Mouse (Mus musculus) small intestine, adult 2 months (tissue): ENCODE data around the gene Grb10. TPM values are rescaled to one million over a fixed set of nuclear protein-coding genes. Genes with fewer than 3 reads are reported as not detected.

Experiments
- H3K27ac ChIP-seq: fragments of 200-500 bp; 2 replicates; pipeline ENCODE4 v1.5.1; 2012; ENCODE audit warnings: low read depth, low read length, control low read depth, inconsistent platforms; ENCODE audit not compliant: insufficient read depth
- H3K27me3 ChIP-seq: fragments of 200-500 bp; 2 replicates; pipeline ENCODE4 v1.6.1; 2012; ENCODE audit warnings: mild to moderate bottlenecking, moderate library complexity, low read length, inconsistent platforms; ENCODE audit not compliant: control insufficient read depth, insufficient read depth
- H3K36me3 ChIP-seq: fragments of 200-500 bp; 2 replicates; pipeline ENCODE4 v1.6.1; 2012; ENCODE audit warnings: mild to moderate bottlenecking, low read length, control low read depth, inconsistent platforms; ENCODE audit not compliant: control insufficient read depth, insufficient read depth
- H3K4me1 ChIP-seq: fragments of 200-500 bp; 2 replicates; pipeline ENCODE4 v1.6.1; 2012; ENCODE audit warnings: low read length, inconsistent platforms, mixed read lengths; ENCODE audit not compliant: control insufficient read depth, insufficient read depth, insufficient read length
- H3K4me3 ChIP-seq: fragments of 200-500 bp; 2 replicates; pipeline ENCODE4 v1.5.1; 2012; ENCODE audit warnings: low read depth, mild to moderate bottlenecking, control low read depth, inconsistent platforms, low read length, moderate library complexity
- CTCF ChIP-seq: fragments of 200-500 bp; IDR thresholded peaks from 2 replicates; pipeline ENCODE4 v1.5.1; 2012; ENCODE audit warnings: low read depth, mild to moderate bottlenecking, control low read depth, inconsistent platforms, low read length, moderate library complexity, mixed read lengths; ENCODE audit not compliant: insufficient replicate concordance, insufficient read length; ENCODE audit errors: extremely low read depth
- POLR2A ChIP-seq: fragments of 200-500 bp; IDR thresholded peaks from 2 replicates; pipeline ENCODE4 v1.6.1; 2012; ENCODE audit warnings: low read depth, mild to moderate bottlenecking, control low read depth, inconsistent platforms, low read length, moderate library complexity
- WGBS: fragments of 180-500 bp; shearing (Covaris S2); methylation state at CpG from one replicate; pipeline ENCODE4 v1.1.7; 2018; 5-methylcytosine and 5-hydroxymethylcytosine counted together
- polyA plus RNA-seq: library from polyadenylated mRNA; depleted of rRNA; stranded (reverse); fragments of >200 nt; gene quantifications from 2 replicates; pipeline ENCODE4 v1.2.3, GENCODE M21; 2012

The Grb10 gene
- polyA plus RNA-seq, 1 experiment: 2.5 TPM

GRCm38 (mm10) chr11:11955783-11956182 lies 82.7 kb downstream of the Grb10 start:
- no peaks in the 10 kb centered on the region for H3K27me3 ChIP-seq
- no peak overlapping the region for H3K4me3 ChIP-seq
- no peak overlapping the region for H3K27ac ChIP-seq
- H3K4me1 ChIP-seq: peaks cover under 1% of the 10 kb centered on the region; the same call in 1 of the 2 replicates
- no peak for TF ChIP-seq CTCF
- TF ChIP-seq POLR2A: no peak
- no peaks in the 10 kb centered on the region for H3K36me3 ChIP-seq

- H3K27me3 ChIP-seq: no peaks in the 10 kb centered on the region
- TF ChIP-seq CTCF: no peak
- 92% methylated on average over 6 of the region's 6 CpGs for WGBS
- H3K36me3 ChIP-seq: no peaks in the 10 kb centered on the region
- no peak overlapping the region for H3K4me3 ChIP-seq
- no peak overlapping the region for H3K27ac ChIP-seq
- H3K4me1 ChIP-seq: no peaks in the 10 kb centered on the region
Measured at GRCm38 (mm10) chr11:11954606-11955005, 83.9 kb downstream of the Grb10 start.

- no peaks in the 10 kb centered on the region for H3K27me3 ChIP-seq
- no peaks in the 10 kb centered on the region for H3K36me3 ChIP-seq
- H3K4me3 ChIP-seq: no peak overlapping the region
- 79% methylated on average over 4 of the region's 4 CpGs for WGBS
- TF ChIP-seq POLR2A (no peak), CTCF (no peak)
- H3K27ac ChIP-seq: no peak overlapping the region
- H3K4me1 ChIP-seq: no peaks in the 10 kb centered on the region
Measured at GRCm38 (mm10) chr11:11954115-11954438, 84.4 kb downstream of the Grb10 start.

- Histone ChIP-seq H3K4me1 (no peaks in the 10 kb centered on the region), H3K27ac (no peak overlapping the region), H3K36me3 (no peaks in the 10 kb centered on the region), H3K27me3 (no peaks in the 10 kb centered on the region), H3K4me3 (no peak overlapping the region)
- TF ChIP-seq POLR2A: no peak
- no peak for TF ChIP-seq CTCF
- WGBS: 82% methylated on average over 11 of the region's 11 CpGs
Measured at GRCm38 (mm10) chr11:11953364-11954114, 84.9 kb downstream of the Grb10 start.

GRCm38 (mm10) chr11:11952569-11952968 lies 85.9 kb downstream of the Grb10 start:
- Histone ChIP-seq H3K4me3 (no peak overlapping the region), H3K27ac (no peak overlapping the region), H3K36me3 (no peaks in the 10 kb centered on the region), H3K4me1 (no peaks in the 10 kb centered on the region), H3K27me3 (no peaks in the 10 kb centered on the region)
- TF ChIP-seq CTCF: no peak
- no peak for TF ChIP-seq POLR2A
- 90% methylated on average over 1 of the region's 1 CpGs for WGBS

- WGBS: 83% methylated on average over 4 of the region's 4 CpGs
- no peak for TF ChIP-seq POLR2A
- no peak for TF ChIP-seq CTCF
- H3K36me3 ChIP-seq: no peaks in the 10 kb centered on the region
- no peaks in the 10 kb centered on the region for H3K4me1 ChIP-seq
- H3K4me3 ChIP-seq: no peak overlapping the region
- no peaks in the 10 kb centered on the region for H3K27me3 ChIP-seq
- H3K27ac ChIP-seq: no peak overlapping the region
Measured at GRCm38 (mm10) chr11:11948988-11949365, 89.5 kb downstream of the Grb10 start.

- Histone ChIP-seq H3K27ac (no peak overlapping the region), H3K4me3 (no peak overlapping the region), H3K36me3 (no peaks in the 10 kb centered on the region), H3K27me3 (no peaks in the 10 kb centered on the region), H3K4me1 (no peaks in the 10 kb centered on the region)
- TF ChIP-seq POLR2A (no peak), CTCF (no peak)
- 61% methylated on average over 9 of the region's 9 CpGs for WGBS
Measured at GRCm38 (mm10) chr11:11948321-11948987, 90.0 kb downstream of the Grb10 start.

- WGBS: 80% methylated on average over 5 of the region's 5 CpGs
- Histone ChIP-seq H3K4me3 (no peak overlapping the region), H3K4me1 (no peaks in the 10 kb centered on the region), H3K36me3 (no peaks in the 10 kb centered on the region), H3K27ac (no peak overlapping the region), H3K27me3 (no peaks in the 10 kb centered on the region)
- TF ChIP-seq POLR2A (no peak), CTCF (no peak)
Measured at GRCm38 (mm10) chr11:11947857-11948256, 90.6 kb downstream of the Grb10 start.
